Mouse (Mus musculus) limb, embryonic 14.5 days (tissue): ENCODE measurements at regions not wholly inside any gene's neighbourhood (a gene's known extent, or its start where the extent isn't known, plus 50 kb on each side); places are given as distances from the start of the nearest gene placed in this dataset.

Source experiments
- ATAC-seq: fragments of 200-750 bp; cut with Nextera tagmentation; 2 replicates; pipeline ENCODE4 v1.8.0; 2017; ENCODE audit warnings: low read depth, moderate number of reproducible peaks, moderate TSS enrichment; ENCODE audit not compliant: low FRiP score
- DNase-seq: peaks from one replicate; pipeline ENCODE4 v3.0.0-alpha.2; 2015; ENCODE audit warnings: low spot score
- H3K27ac ChIP-seq: fragments of 300-500 bp; sonication (generic); replicated peaks from 2 replicates; pipeline ENCODE4 v1.5.1; 2014; ENCODE audit warnings: low read depth, mild to moderate bottlenecking, low read length, moderate library complexity, mixed read lengths
- H3K27me3 ChIP-seq: fragments of 300-500 bp; sonication (generic); 2 replicates; pipeline ENCODE4 v1.6.1; 2014; ENCODE audit warnings: low read length, mixed read lengths; ENCODE audit not compliant: control insufficient read depth, insufficient read depth
- H3K36me3 ChIP-seq: fragments of 300-500 bp; sonication (generic); 2 replicates; pipeline ENCODE4 v1.6.1; 2014; ENCODE audit warnings: mild to moderate bottlenecking, low read length, moderate library complexity, mixed read lengths; ENCODE audit not compliant: control insufficient read depth, insufficient read depth
- H3K4me1 ChIP-seq: fragments of 300-500 bp; sonication (generic); 2 replicates; pipeline ENCODE4 v1.6.1; 2014; ENCODE audit warnings: antibody characterized with exemption, low read length, mixed read lengths; ENCODE audit not compliant: control insufficient read depth, insufficient read depth
- H3K4me2 ChIP-seq: fragments of 300-500 bp; sonication (generic); replicated peaks from 2 replicates; pipeline ENCODE4 v1.6.1; 2014; ENCODE audit warnings: low read depth, mild to moderate bottlenecking, low read length, moderate library complexity; ENCODE audit not compliant: severe bottlenecking
- H3K4me3 ChIP-seq: fragments of 300-500 bp; sonication (generic); replicated peaks from 2 replicates; pipeline ENCODE4 v1.5.1; 2014; ENCODE audit warnings: low read length
- H3K9ac ChIP-seq: fragments of 300-500 bp; sonication (generic); 2 replicates; pipeline ENCODE4 v1.6.1; 2014; ENCODE audit warnings: mild to moderate bottlenecking, low read depth, low read length, moderate library complexity; ENCODE audit not compliant: severe bottlenecking
- H3K9me3 ChIP-seq: fragments of 300-500 bp; sonication (generic); 2 replicates; pipeline ENCODE4 v1.6.1; 2016; ENCODE audit warnings: low read length; ENCODE audit not compliant: control insufficient read depth
- POLR2A ChIP-seq: fragments of 200-500 bp; IDR thresholded peaks from 2 replicates; pipeline ENCODE4 v1.8.0; 2012; ENCODE audit warnings: inconsistent platforms, mild to moderate bottlenecking, moderate library complexity, borderline replicate concordance; ENCODE audit not compliant: insufficient read depth, insufficient read length; ENCODE audit errors: extremely low read depth
- WGBS: fragments of 180-500 bp; shearing (Covaris S2); extraction: QIAGEN DNeasy Blood & Tissue Kit; methylation state at CpG from one replicate; pipeline ENCODE4 v1.1.7; 2014; 5-methylcytosine and 5-hydroxymethylcytosine counted together

DNA sequence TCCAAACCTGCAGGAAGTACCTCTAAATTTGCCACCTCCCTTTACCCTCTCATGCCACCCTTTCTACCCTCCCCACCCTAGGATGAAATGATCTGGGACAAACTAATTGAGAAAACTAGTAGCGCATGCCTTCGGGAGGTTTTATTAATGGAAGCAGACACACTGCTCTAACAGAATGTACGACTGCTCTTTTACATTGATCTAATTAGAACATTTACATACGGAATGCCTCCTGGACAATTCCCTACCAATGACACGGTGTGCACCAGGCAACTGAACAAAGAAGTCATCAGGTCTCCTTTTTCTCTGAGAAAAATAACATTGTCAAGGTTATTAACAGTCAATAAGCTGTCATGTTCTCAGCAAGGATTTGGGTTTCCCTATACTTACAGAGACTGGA lies 180.5 kb downstream of the Rpl36a-ps1 start:
- Histone ChIP-seq H3K27me3 (no peaks in the 10 kb centered on the region), H3K9ac (no peak overlapping the region), H3K36me3 (no peaks in the 10 kb centered on the region), H3K9me3 (no peaks in the 10 kb centered on the region), H3K4me3 (no peak overlapping the region), H3K4me2 (no peak overlapping the region), H3K27ac (no peak overlapping the region), H3K4me1 (no peaks in the 10 kb centered on the region)
- DNase-seq (no peak), ATAC-seq (no peak)
- 72% methylated on average over 5 of the region's 5 CpGs for WGBS
- TF ChIP-seq POLR2A, result no peak

DNA sequence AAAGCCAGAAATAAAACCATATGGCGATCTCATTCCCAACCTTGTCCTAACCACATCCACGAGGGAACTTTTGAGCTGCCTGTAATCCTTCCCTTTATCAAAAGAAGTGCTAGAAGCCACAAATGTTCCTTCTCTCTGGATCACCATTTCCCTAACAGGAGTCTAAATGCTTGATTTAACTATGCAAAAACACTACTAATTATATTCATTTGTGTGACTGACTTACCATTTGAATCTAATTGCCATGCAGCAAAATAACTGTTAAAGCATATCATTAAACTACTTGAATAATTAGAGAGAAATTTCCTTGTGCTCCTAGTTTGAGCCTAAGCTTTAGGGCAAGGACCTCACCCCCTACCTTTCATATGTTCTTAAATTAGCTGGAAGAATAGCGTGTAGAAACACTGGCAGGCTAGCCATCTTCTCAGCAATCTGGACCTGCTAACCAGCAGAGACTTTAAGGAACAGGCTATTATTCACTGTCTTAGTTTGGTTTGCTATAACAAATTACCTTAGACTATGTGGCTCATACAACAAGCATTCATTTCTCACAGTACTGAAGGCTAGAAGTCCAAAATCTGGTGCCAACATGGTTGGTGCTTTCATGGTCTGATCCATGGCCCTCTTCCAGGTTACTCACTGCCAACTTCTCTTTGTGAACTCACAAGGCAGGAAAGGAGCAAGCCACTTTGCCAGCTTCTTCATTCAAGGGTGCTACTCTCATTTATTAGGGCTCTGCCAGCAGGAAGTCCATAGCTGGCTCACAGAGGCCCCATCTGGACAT lies 183.7 kb downstream of the Rpl36a-ps1 start:
- WGBS, result 46% methylated on average over 3 of the region's 3 CpGs
- DNase-seq, result no peak
- H3K27me3 ChIP-seq, result no peaks in the 10 kb centered on the region

DNA sequence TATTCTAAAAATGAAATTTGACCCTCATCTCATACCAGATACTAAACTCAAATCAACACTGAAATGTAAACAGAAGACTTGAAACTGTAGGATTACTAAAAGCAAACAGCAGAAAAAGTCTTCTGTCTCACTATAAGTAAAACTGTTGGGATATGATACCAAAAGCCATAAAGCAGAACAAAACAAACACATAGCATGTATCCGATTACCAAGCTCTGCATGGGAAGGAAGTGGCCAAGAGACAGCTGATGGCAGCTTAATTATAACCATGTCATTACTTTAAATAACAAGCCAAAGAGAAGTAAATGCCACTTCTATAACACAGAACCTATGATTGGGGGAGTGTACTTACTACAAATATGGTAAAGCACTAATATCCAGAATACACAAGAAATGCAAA lies 186.0 kb downstream of the Rpl36a-ps1 start:
- H3K4me2 ChIP-seq, result no peak overlapping the region
- H3K4me1 ChIP-seq, result no peaks in the 10 kb centered on the region
- H3K27ac ChIP-seq, result no peak overlapping the region
- DNase-seq (no peak), ATAC-seq (no peak)
- H3K9ac ChIP-seq, result no peak overlapping the region
- H3K36me3 ChIP-seq, result no peaks in the 10 kb centered on the region
- no peak overlapping the region for H3K4me3 ChIP-seq
- TF ChIP-seq POLR2A, result no peak
- no peaks in the 10 kb centered on the region for H3K27me3 ChIP-seq
- H3K9me3 ChIP-seq, result no peaks in the 10 kb centered on the region
- WGBS, result 67% methylated on average over 1 of the region's 1 CpGs

More for the DNA sequence above, 183.7 kb downstream of the Rpl36a-ps1 start:
- Histone ChIP-seq H3K4me2 (no peak overlapping the region), H3K9ac (no peak overlapping the region), H3K36me3 (no peaks in the 10 kb centered on the region), H3K27ac (no peak overlapping the region), H3K4me3 (no peak overlapping the region), H3K9me3 (no peaks in the 10 kb centered on the region), H3K4me1 (no peaks in the 10 kb centered on the region)
- no peak for TF ChIP-seq POLR2A
- ATAC-seq, result no peak

DNA sequence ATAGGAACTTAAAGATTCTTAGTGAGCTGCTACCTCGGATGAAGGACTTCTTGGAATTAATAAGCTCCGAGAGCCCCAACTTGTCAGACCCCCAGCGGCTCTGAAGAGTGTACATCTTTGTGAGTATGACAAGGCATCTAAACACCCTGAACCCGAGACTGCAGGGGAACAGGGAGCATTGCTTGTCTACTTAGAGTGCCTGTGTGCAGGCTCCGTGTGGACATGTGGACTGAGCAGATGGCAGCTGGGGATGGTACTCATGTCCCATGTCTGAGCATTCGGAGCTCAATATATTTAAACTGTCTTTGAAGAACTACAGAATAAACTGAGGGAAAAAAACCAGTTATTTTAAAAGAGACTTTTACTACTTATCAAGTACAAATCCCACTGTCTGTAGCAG lies 189.1 kb downstream of the Rpl36a-ps1 start:
- Histone ChIP-seq H3K36me3 (no peaks in the 10 kb centered on the region), H3K4me2 (no peak overlapping the region), H3K4me1 (0 out of 2 replicates have a peak, but pooled peaks cover 4% of the 10 kb centered on the region), H3K4me3 (no peak overlapping the region), H3K27ac (no peak overlapping the region), H3K9ac (no peak overlapping the region), H3K9me3 (no peaks in the 10 kb centered on the region), H3K27me3 (no peaks in the 10 kb centered on the region)
- no peak for TF ChIP-seq POLR2A
- ATAC-seq, result no peak
- 88% methylated on average over 6 of the region's 6 CpGs for WGBS
- no peak for DNase-seq

DNA sequence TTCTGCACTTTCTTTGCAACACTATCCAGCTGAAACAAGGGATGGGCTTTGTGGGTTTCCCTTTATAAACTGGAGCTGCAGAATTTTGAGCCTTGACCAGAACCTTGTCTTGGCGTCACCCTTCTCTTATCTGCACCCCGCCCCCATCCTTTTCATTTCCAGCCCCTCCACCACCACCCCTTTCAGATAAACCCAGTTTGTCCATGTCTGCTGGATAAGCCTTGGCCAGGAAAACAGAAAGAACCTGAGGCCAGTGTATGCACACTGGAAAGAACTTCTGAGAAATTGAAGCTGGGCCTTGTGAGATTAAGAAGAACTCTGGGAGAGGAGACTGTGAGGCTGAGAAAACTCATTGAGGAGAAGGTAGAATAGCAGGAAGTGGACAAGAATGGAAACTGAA lies 192.8 kb downstream of the Rpl36a-ps1 start:
- no peak for ATAC-seq
- no peak overlapping the region for H3K27ac ChIP-seq
- H3K4me3 ChIP-seq, result no peak overlapping the region
- 94% methylated on average over 2 of the region's 2 CpGs for WGBS
- 0 out of 2 replicates have a peak, but pooled peaks cover 4% of the 10 kb centered on the region for H3K4me1 ChIP-seq
- no peaks in the 10 kb centered on the region for H3K9me3 ChIP-seq
- H3K4me2 ChIP-seq, result no peak overlapping the region
- no peaks in the 10 kb centered on the region for H3K27me3 ChIP-seq
- no peaks in the 10 kb centered on the region for H3K36me3 ChIP-seq
- H3K9ac ChIP-seq, result no peak overlapping the region
- no peak for TF ChIP-seq POLR2A
- no peak for DNase-seq
